Mouse (Mus musculus) c-Kit-positive CD71-negative TER-119-negative erythroid progenitor cells, embryonic 14.5 days (primary cell): ENCODE measurements around the gene Pfkm.
A peak's percentile ranks its signal among the peaks of the same experiment; 100 is the strongest.

Experiments used
- DNase-seq: peaks from one replicate; pipeline ENCODE4 v3.0.0-alpha.2; 2013; ENCODE audit warnings: low read depth

Gene Pfkm

DNA sequence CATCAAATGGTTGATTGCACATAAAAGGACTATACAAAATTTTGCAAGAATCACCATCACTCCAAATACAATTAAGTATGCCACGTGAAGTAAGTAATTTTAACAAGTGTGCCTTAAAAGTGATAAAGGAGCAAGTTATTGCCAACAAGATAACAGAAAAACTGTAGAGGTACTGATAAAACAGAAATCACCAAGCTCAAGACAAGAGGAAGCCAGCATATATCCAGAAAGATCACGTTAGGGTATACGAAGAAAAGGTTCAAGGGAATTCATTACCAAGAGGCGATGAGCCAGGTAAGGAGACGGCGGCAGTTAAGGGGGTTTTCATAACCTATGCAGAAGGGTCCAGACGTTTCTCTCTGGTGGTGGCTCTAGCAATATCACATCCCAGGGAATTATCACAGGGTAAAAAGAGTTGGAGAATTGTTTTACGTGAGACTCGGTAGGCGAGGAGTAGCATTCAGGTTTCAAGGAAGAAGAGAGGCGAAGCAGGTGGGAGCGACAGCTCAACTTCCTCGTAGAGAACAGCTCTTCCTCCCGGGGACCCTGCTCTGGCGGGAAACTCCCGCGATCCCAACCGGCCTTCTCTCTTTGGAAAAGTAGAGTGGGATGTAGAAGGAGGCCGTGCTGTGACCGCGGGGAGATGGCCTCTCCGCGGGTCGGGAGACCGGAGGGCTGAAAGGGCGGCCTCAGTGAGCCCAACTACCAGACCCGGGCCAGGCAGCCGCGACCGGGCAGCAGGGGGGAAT lies at the start of gene Pfkm:
Gene Pfkm (plus strand): TSS at position 218 of the 749 bp plus-strand sequence.
- DNase-seq, result peak; percentile 22

DNA sequence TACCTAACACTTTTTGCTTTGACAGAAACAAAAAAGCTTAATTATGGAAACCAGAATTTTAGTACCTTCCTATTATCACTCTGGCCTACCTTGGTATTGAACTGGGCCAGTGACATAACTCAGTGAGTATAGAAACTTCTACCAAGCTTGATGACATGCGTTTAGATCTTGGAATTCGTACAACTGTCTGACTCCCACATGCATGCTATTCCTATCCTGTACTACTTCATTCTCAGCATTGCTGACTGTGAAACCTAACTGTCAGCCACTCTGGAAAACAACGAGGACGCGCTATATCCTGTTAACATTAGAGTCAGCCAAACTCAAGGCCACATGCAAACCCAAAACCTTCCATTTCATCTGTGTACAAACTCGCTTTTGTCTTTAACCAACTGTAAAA lies 48.4 kb upstream of the Pfkm start:
- DNase-seq, result no peak

DNA sequence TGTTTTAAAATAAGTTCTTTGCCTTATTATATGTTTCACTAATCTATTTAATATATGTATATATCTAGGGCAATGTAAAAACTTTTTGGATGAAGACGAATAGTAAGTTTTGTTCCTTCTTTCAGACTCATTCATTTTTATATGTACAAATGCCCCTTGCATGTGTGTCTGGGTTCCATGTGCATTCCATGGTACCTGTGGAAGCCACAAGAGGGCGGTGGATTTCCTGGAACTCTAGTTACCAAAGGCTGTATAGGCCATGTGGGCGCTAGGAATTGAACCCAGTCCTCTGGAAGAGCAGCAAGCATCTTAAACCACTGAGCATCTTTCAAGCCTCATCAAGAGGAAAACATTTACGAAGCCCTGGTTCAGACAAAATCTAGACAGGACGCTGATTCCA lies 48.0 kb upstream of the Pfkm start:
- DNase-seq, result no peak

DNA sequence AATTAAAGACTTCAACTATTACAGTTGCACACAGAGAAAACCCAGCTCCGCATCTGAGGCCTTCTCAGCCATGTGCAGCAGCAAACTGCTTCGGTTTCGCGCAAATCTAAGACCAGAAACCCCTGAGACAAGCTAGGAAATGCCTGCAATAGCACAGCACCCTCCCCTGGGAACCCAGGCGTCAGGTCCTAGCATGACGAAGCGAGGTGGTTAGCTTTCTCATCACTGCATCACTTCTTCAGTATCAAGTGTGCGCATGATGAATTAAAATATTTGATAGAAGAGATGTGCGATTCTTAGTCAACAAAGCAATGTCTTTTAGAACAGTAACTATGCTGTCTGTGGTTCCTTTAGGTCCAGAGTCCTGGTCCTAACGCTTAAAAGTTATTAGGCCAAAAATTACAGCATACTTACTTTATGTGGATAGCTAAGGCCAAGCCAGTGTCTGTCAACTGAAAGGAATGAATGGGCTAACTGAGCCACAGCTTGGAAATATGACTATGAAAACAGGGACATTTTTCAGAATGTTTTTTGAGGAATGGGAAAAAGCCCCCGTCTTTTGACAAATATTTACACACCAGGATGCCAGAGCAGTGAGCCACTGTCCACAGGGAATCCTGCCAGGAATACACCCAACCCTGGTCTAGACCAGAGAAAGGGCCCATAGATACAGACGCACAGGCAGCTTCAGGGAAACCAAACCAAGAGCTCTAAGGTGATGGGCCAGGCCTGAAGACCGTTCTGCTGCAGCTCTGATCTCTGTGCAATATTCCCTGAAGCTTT lies 43.3 kb upstream of the Pfkm start:
- DNase-seq, result no peak

DNA sequence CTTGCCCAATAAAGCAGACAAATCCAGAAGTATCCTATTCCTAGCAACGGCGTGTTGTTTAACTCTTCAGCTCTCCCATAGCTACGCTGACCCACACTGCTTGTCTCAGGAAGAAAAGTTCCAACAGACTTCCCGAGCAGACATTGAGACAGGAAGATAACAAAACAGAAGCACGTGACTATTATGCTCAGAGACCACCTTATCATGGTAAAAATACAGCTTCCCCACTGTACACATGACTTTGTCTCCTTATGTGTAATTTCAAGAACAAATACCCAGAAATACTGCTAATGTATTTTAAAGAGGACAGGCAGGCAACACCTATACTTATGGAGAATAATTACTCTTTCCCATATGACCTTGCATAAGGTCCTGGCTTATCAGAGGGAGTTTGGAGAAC lies 40.7 kb upstream of the Pfkm start:
- no peak for DNase-seq

DNA sequence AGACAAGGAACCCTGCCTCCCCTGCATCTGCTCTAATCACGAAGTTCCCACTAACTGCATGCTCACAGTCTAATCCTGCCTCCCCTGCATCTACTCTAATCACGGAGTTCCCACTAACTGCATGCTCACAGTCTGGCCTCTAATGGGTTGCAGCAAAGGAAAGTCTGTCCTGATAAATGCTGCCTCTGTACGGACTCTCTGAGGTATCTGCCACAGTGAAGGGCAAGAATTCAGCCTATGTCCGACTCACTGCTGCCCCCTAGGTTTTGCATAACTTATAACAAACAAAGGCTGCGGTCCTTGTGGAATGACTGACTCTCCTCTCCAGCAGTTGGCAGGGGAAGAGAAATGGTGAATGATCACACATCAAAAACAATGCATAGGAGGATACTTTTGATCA lies 37.1 kb upstream of the Pfkm start:
- peak; percentile 32 for DNase-seq

DNA sequence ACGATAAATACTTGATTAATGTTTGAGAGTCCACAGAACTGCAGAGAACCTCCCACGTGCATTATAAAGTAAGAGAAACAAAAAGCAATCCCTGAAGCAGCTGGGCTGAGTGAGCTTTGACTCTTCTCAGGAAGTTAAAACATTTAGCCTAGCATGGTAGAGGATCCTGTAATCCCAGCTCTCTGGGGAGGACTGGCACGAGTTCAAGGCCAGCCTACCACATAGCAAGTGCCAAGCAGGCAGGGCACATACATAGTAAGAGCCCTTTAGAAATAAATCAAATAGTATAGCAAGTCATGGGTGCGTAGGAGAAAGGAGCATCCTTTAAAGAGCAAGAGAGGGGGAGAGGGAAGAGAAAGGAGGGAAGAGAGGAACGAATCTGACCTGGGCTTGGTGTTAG lies 26.5 kb upstream of the Pfkm start:
- no peak for DNase-seq

DNA sequence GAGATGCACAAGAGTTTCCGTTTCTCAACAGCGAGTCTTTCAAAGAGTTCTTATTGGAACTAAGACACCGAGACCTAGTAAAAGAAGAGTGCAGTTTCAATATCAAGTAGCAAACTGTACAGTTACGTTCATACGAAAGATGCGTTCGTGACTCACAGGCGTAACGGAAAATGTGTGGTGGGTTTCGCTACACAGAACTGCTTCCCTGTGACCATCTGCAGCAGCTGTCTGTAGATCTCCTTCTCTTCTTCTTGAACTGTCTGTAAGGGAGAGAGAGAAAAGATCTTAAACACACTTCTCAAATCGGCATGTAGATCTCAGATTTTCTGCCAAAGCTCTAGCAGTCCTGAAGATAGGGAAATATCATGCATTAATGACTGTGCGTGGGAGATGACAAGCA lies 25.8 kb upstream of the Pfkm start:
- no peak for DNase-seq

DNA sequence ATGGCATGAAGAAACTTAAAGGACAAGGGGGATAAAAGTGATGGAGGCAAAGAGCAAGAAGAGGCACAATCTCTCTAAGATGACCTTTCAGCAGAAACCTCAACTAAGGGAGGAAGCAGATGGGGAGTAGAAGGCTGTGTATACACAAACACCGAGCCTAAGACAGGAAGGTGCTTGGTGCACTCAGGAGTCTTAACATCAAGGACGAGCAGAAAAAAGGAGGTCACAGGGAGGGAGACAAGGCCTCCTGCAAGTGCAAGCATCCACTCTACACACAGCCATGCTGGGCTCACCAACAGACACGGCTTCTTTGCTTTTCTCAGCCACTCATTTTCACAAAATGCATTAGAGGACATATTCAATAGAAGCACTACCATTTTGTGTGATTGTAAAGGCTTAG lies 24.9 kb upstream of the Pfkm start:
- no peak for DNase-seq

DNA sequence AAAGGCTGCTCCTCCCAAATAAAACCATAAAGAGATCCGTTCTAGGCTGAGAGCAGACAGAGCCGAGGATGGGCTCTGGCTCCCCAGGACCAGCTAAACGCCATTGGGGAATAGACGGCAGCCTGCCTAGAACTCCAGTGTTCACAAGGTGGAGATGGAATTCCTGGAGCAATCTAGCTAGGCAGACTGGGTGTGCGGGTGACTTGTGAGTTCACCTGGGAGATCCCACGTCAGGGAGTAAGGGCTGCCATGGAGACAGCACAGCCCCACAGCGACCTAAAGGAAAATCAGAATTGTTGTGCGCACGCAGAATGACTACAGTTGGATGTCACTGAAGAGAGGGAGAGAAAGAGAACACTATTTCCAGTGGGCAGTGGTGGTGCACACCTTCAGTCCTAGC lies 23.9 kb upstream of the Pfkm start:
- DNase-seq, result no peak

DNA sequence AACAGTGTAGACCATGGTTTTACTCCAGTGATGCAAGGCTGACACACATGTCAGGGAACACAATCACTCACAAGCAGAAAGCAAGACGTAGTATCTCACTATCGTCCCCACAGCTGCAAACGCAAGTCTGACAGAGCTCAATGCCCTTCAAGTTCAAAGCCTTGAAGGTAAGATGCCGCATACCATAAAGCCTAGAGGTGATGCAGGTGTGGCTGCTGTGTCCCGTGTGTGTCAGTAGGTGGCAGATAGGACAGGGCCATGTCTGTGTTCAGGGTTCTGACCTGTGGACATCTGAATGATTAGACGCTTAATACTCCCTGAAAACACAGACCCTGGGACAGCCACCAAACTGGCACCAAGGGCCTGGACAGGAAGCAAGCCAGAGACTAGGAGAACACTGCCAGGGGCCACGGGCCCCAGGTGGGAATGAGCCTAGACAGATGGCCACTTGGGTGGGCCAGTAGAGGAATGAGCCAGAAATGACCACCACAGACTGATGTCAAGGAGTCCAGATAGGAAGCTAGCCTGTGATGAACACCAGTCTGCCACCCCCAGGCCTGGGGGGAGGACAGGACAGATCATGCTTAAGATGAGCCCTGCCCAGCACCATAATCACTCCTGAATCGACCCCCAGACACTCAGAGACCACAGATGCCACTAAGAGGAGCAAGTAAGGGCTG lies 22.7 kb upstream of the Pfkm start:
- DNase-seq, result no peak

DNA sequence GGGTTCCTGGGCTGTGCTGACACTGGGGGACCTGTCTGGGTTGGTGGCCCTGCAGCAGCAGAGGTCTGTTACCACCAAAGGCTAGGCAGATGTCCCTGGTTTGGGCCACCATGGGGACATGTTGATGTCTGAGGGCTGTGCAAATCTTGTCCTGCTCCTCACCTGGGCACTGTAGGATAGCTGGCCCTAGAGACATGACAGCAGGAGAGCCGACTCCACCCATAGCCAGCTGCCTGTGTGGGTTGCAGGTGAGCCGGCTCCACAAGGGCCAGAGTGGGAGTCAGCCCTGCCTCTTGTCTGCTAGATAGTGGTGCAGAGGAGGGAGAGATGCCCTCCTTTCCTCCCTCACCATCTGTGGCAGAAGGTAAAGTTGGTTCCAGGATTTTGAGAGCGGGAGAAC lies 22.0 kb upstream of the Pfkm start:
- no peak for DNase-seq

DNA sequence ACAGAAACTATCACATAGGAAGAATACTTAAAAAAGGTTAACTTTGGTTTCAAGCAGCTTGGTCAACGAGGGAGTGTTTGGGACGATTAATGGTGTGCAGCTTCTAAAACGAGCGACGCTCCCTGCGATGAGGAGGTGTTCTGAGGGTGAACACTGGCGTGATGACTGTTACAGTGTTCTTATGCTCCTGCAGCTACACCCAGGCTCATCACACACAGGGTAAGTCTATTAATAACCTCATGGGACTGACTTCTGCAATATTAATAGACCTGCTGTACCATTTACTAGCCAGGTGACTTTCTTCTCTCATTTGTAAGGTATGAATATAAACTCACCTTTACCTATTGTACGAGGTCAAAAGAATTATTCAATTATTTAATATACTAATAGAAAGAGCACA lies 17.9 kb upstream of the Pfkm start:
- DNase-seq, result no peak

DNA sequence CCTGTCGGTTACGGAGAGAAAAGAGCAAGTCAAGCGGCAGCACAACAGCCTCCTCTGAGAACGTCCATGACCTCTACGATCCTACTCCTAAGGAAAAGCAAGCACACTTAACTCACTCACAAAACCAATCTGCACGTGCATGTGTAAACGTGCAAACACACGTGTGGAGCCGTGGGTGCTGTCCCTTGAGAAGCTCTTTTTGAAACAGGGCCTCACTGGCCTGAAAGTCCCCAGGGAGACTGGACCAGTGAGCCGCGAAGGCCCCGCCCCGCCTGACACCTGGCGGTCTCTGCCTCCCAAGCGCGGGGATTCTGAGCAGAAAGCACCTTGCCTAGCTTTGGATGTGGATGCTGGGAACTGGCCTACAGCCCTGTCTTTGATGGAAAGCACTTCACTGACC lies 17.4 kb upstream of the Pfkm start:
- DNase-seq, result no peak

DNA sequence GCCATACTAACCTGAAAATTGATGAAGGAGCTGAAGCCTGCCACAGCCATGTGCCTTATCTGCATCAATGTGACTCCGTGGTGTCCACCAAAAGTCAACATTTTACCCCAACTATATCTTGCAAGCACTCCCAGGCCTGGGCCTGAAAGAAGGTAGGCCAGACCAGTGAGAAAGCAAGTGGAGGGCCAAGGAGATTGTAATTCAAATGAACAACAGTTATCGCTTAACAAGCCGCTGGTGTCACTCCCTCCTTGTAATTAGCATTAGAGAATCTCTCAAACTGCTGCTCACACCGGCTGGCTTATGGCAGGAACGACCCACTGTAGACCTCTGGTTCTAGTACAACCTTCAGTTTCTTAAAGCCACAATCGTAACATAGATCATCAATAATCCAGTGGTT lies 15.5 kb upstream of the Pfkm start:
- DNase-seq, result no peak

DNA sequence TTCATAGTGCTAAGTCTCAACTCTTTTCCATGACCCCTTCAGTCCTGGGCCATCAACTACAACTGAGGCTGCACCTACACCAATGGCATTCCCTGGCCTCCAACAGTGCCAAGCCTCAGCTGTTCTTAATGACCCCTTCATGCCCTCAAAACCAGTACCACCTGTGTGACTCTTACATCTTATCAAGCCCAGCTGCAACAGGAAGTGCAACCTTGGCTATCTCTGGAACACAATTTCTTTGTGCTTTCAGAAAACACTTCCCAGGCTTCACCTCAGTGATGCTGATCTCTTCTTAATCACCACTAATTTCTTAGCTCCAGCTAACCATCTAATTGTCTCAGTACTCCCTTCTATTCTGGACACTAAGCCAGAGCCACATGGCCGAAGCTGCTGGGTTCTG lies 3.5 kb upstream of the Pfkm start:
- DNase-seq, result no peak

DNA sequence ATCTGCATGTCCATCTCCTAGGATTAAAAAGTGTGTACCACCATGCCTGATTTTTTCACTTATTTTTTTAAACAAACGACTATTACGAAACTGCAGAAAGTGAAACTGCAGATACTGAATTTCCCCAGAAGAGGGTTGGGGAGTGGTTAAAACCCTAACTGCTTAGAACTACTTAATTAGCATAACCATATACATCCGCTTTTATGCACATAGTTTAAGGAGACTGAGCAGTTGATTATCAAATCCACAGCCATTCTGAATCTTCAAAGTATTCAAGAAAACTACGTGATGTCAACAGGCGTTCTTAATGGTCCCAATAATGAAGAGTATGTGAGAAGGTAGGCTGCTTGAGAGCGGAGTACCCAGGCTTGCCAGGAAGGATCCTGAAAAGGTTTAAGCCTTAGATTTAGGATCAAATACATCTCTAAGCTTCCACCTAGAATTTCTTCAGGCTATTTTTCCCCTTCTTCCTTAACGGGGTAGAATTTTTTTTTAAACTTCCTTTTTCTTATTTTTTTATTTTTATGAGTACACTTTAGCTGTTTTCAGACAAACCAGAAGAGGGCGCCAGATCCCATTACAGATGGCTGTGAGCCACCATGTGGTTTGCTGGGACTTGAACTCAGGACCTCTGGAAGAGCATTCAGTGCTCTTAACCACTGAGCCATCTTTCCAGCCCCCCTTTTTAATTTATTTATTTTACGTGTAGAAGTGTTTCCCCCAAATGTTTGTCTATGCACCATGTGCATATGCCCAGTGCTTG lies 2.8 kb upstream of the Pfkm start:
- DNase-seq, result peak; percentile 22

DNA sequence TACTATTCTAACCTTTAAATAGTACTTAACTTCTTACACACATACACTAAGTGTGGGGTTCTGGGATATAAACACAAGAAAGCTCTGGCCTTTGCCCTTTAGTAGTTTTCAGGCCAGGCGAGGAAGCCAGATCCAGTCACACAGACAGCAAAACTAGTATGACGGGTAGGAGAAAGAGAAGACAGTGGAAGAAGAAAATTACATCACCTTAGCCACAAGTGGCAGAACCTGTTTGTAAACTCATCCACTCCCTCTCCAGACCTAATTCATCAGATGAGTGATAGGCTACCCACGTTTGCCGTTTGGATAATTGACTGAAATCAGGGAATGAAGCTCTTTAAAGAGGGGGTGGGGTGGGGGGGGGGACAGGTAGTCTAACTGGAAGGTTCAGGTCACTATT lies 548 bp upstream of the Pfkm start:
- no peak for DNase-seq

DNA sequence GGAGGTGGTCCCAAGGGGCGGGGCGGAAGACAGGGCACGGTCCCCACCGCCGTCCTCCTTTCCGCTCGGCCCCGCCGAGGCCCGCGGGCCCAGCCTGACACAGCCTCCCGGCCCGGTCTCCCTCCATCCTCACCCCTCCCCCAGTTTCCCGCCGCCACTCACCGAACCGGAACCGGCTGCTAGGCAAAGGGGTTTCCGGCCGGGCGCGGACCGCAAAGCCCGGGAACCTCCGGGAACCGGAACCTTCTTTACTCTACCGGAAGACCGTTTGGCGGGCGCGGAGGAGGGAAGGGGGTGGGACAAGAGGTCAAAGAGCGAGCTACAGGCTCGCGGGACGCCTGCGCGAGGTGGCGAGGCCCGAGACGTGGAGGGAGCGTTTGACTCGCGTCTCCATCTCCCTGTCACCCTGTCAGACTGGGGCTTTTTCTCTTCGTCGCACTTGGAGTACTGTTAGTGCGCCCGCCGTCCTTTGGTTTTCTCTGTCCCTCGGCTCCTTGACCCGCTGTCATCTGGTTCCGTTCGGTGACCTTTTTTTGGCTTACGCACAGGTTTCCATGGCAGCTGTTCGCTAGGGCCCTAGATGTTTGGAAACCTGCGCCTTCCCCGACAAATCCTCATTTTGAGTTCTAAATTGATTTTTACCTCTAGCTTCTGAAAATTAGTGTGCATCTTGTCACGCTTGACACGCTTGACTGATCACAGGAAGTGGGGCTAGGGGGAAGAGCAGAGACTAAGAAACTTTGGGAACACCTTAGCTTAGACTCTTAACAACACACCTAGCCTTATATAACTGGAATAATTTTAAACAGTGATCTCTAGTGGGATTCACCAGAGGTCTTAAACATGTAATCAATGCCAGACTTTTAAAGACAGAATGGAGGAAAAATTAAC lies 977 bp downstream of the Pfkm start, which contains the start of gene Senp1:
Gene Senp1 (minus strand): TSS at position 624 of the 891 bp plus-strand sequence.
- peak; percentile 82 for DNase-seq

DNA sequence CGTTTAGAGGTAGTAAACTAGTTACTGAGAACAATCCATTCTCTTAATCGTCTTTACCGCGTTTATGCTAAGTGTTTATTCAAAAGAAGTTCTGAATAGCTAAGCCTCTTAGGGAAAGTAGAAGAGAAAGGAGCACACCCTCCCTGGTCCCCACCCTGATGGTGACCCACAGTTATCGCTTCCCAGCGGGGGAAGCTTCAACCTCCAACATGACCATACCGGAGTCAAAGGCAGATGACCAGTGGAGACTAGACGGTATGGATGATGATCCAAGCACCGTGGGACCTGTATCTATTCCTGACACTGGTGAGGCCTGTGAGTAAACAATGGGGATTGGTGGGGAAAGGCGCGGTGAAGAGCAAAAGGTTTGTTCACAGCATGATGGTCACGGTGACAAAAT lies 2.5 kb downstream of the Pfkm start:
- DNase-seq, result no peak

DNA sequence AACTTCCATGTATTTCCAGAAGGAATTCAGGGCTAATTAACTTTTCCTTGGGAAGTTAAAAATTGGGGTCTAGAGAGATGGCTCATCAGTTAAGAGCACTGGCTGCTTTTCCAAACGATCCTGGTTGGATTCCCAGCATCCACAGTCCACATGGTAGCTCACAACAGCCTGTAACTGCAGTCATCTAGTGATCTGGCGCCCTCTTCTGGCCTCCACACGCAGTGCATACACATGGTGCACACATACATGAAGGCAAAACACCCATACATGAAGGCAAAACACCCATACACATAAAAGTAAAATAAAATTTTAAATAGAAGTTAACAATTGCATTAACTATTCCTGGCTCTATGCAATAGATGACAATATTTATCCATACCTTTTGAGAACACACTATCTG lies 4.6 kb downstream of the Pfkm start:
- no peak for DNase-seq
